Mouse (Mus musculus): Measurements from ENCODE around the gene Nuf2. TPM values are rescaled to one million over a fixed set of nuclear protein-coding genes. Genes with fewer than 3 reads are reported as not detected.

Nuf2 gene
- total RNA-seq, 2 experiments from 2014 or later = 4.1 to 6.2 TPM

GRCm38 (mm10) chr1:169482596-169483335 is 48.5 kb downstream of the Nuf2 start:
- peak in 1 of 2 experiments; percentile 40 for DNase-seq (ENCODE audit: low spot score in 2 of 2)

- DNase-seq (ENCODE audit: low spot score in 2 of 2) = no peak
Observed at GRCm38 (mm10) chr1:169471185-169471584, 60.1 kb downstream of the Nuf2 start.

GRCm38 (mm10) chr1:169467791-169468190 is 63.5 kb downstream of the Nuf2 start:
- DNase-seq (ENCODE audit: low spot score in 2 of 2) = peak; percentile 59 to 85

GRCm38 (mm10) chr1:169462386-169463115 is 68.7 kb downstream of the Nuf2 start:
- peak; percentile 87 to 95 for DNase-seq (ENCODE audit: low spot score in 2 of 2)

- DNase-seq (ENCODE audit: low spot score in 2 of 2) = peak; percentile 46 to 73
Observed at GRCm38 (mm10) chr1:169459071-169459782, 72.0 kb downstream of the Nuf2 start.

Other genes starting within 250 kb of the Nuf2 start
- gene Rgs5, start 124.0 kb upstream of the Nuf2 start, total RNA-seq (2021) = 100 to 1,000 TPM; 105 to 109 TPM
- gene Rgs4, start 216.2 kb upstream of the Nuf2 start, total RNA-seq (2021) = 100 to 1,000 TPM; 144 to 169 TPM

Data from layer of hippocampus, postnatal 14 days (tissue).